Mouse (Mus musculus) cortical plate, adult 2 months (tissue): ENCODE results near the gene Mfsd4b1.

ENCODE experiments used
- CTCF ChIP-seq: fragments of 200-500 bp; IDR thresholded peaks from 2 replicates; pipeline ENCODE4 v1.5.1; 2011; ENCODE audit warnings: mild to moderate bottlenecking, control low read depth, low read length; ENCODE audit not compliant: insufficient read depth; ENCODE audit errors: extremely low read depth
- POLR2A ChIP-seq: fragments of 200-500 bp; IDR thresholded peaks from 2 replicates; pipeline ENCODE4 v1.6.1; 2011; ENCODE audit warnings: mild to moderate bottlenecking, low read length, control low read depth; ENCODE audit not compliant: insufficient read depth; ENCODE audit errors: extremely low read depth

- TF ChIP-seq CTCF (no peak), POLR2A (no peak)
These were observed 3.0 kb upstream of the Mfsd4b1 start for GRCm38 (mm10) chr10:40028091-40028490.
